Mouse (Mus musculus): ENCODE measurements around the gene Sp100. TPM values are rescaled to one million over a fixed set of nuclear protein-coding genes. Genes with fewer than 3 reads are reported as not detected.

Gene Sp100
- polyA plus RNA-seq (2012; rRNA removed): 0.49 and 0.68 TPM in 2 replicates

GRCm38 (mm10) chr1:85649881-85650280 is at the start of gene Sp100:
Gene Sp100 (plus strand): TSS chr1:85649988.

DNA sequence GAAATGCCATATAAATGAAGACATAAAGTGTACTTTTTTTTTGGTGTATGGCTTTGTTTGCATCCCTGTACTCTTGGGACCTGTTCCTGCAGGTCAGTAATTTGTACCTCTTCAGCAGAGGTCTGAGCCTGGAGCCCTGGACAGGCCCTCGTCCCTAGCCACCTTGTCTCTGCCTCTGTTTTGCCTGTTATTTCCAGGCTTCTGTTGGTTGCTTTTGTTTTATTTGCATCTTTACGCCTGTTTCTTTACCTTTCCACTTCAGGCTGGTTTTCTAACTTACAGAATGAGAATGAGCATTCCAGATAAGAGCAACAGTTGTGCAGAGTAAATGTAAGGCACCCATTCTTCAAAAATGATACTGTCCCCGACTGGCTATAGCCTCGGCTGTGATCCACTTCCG is 49.7 kb upstream of the Sp100 start, which contains the start of gene Sp140:
TSS of gene Sp140 (plus strand) at position 301 of the 400 bp plus-strand sequence.

Other genes starting within 250 kb of the Sp100 start
- not detected in 2 replicates for gene G530012D18Rik, start 74.3 kb upstream of the Sp100 start, polyA plus RNA-seq (2012; rRNA removed)
- gene Sp110, start 51.2 kb upstream of the Sp100 start, polyA plus RNA-seq (2012; rRNA removed): 0.91 and 1.1 TPM in 2 replicates
- 0.94 and 0.98 TPM in 2 replicates for gene Sp140, start 49.6 kb upstream of the Sp100 start, polyA plus RNA-seq (2012; rRNA removed)
- gene A630001G21Rik, start 128.7 kb downstream of the Sp100 start, polyA plus RNA-seq (2012; rRNA removed): 2.2 and 2.5 TPM in 2 replicates
- 66.5 and 85.3 TPM in 2 replicates for gene Cab39, start 143.5 kb downstream of the Sp100 start, polyA plus RNA-seq (2012; rRNA removed)
- 86.2 and 112 TPM in 2 replicates for gene Itm2c, start 244.3 kb downstream of the Sp100 start, polyA plus RNA-seq (2012; rRNA removed)